Mouse (Mus musculus): ENCODE results near the gene Mettl11b. TPM values are rescaled to one million over a fixed set of nuclear protein-coding genes. Genes with fewer than 3 reads are reported as not detected.

The Mettl11b gene
- total RNA-seq, 2 experiments from 2014 or later: 31.3 to 32.6 TPM

- DNase-seq (ENCODE audit: low spot score in 2 of 2): no peak
Observed at GRCm38 (mm10) chr1:163657056-163657455, 68.0 kb downstream of the Mettl11b start.

DNA sequence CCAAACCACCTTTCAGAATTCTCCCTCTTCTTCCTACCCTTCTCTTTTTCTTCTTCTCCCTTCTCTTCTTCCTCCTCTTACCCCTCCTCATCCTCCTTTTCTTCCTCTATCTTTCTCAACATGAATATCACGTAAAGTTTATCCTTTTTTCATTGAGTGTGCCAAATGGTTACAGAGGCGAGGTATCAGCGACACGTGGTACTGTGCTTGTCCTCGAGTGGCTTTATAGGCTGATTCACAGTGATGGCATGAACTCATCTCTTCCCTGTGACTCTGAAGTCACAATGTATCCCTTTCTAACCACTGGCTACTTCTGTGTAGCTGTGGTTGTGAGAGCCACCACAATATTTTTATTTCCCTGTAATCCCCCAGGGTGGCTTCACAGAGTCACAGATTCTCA, 68.6 kb downstream of the Mettl11b start:
- no peak for DNase-seq (ENCODE audit: low spot score in 2 of 2)

Other genes with a start within 250 kb of the Mettl11b start
- gene Kifap3, start 54.4 kb upstream of the Mettl11b start, total RNA-seq (2021): 10 to 100 TPM; 28.7 to 33.9 TPM
- gene Scyl3, start 203.9 kb upstream of the Mettl11b start, total RNA-seq (2021): 10 to 100 TPM in 1 of 2 experiments, 1 to 10 TPM in 1; 7.7 to 11.3 TPM

Data from gastrocnemius, postnatal 4 days (tissue).